Mouse (Mus musculus) embryonic facial prominence, embryonic 10.5 days (tissue): Measurements from ENCODE around the gene Avp. TPM values are rescaled to one million over a fixed set of nuclear protein-coding genes. Genes with fewer than 3 reads are reported as not detected.

Experiments used
- DNase-seq: peaks from one replicate; pipeline ENCODE4 v3.0.0-alpha.2; 2017; ENCODE audit warnings: low spot score
- H3K27ac ChIP-seq: fragments of 300-500 bp; sonication (generic); replicated peaks from 2 replicates; pipeline ENCODE4 v1.5.1; 2016; ENCODE audit warnings: mild to moderate bottlenecking
- H3K27me3 ChIP-seq: fragments of 300-500 bp; sonication (generic); replicated peaks from 2 replicates; pipeline ENCODE4 v1.6.1; 2016; ENCODE audit warnings: low read depth, mild to moderate bottlenecking; ENCODE audit not compliant: poor library complexity, severe bottlenecking
- H3K36me3 ChIP-seq: fragments of 300-500 bp; sonication (generic); replicated peaks from 2 replicates; pipeline ENCODE4 v1.6.1; 2016; ENCODE audit warnings: mild to moderate bottlenecking, moderate library complexity
- H3K4me1 ChIP-seq: fragments of 300-500 bp; sonication (generic); 2 replicates; pipeline ENCODE4 v1.6.1; 2016
- H3K4me3 ChIP-seq: fragments of 300-500 bp; sonication (generic); 2 replicates; pipeline ENCODE4 v1.5.1; 2016; ENCODE audit warnings: mild to moderate bottlenecking, moderate library complexity
- H3K9me3 ChIP-seq: fragments of 300-500 bp; sonication (generic); 2 replicates; pipeline ENCODE4 v1.6.1; 2016; ENCODE audit warnings: mild to moderate bottlenecking
- WGBS: fragments of 180-500 bp; shearing (Covaris S2); methylation state at CpG from one replicate; pipeline ENCODE4 v1.1.7; 2016; 5-methylcytosine and 5-hydroxymethylcytosine counted together
- polyA plus RNA-seq: library from polyadenylated mRNA; unstranded; fragments of >200 nt; fragmentation: Nextera tagmentation; extraction: Ambion mirVana; gene quantifications from 2 replicates; pipeline ENCODE4 v1.2.1, GENCODE M21; 2016

The Avp gene
- polyA plus RNA-seq = not detected in 2 replicates

DNA sequence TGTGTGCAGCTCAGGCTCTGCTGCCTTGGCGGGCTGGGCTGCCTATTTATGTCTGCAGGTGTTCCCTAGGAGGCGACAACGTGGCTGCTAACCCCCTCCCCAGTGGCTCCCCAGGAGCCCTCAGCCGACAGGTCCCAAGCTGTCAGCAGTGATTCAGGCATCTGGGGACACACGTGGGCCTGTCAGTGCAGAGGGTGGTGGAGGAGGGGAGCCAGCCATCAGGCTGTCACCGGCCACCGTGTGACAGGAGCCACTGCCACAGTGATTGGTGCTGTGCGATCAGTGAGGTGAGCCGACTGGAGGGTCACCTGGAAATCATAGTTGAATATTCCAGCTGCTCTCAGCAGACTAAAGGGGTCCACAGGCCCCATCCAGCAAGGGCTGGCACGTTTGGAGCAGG lies at the start of gene Avp:
Gene Avp, minus strand, starts transcription at position 3 of the 400 bp plus-strand sequence.
- no peak for DNase-seq
- Histone ChIP-seq H3K27ac (no peak within 1 kb of the TSS), H3K4me1 (peaks cover 16% of the 10 kb centered on the region), H3K9me3 (no peaks in the 10 kb centered on the region), H3K4me3 (no peak within 1 kb of the TSS), H3K27me3 (peaks cover 78% of the 10 kb centered on the region), H3K36me3 (no peaks in the 10 kb centered on the region)
- WGBS = 38% methylated on average over 10 of the region's 10 CpGs

DNA sequence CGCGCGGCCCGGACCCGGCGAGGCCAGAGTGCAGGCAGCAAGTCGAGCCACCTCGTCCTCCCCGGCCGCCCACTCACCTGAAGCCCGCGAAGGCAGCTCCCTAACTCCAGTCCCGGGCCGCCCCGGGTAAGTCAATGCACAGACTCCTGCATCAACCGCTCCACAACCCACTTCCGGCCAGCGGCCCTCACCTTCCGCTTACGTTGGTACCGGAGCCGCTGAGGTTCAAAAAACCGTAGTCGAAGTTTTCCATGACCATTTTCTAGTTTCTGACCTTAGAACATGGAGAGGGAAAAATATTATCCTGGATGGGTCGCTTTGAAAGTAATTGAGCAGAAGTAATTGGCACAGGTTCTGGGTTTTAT lies 47.5 kb upstream of the Avp start, which contains the start of the genes Fastkd5 and Ubox5:
Gene Fastkd5, minus strand, starts transcription at position 189 of the 365 bp plus-strand sequence.
Gene Ubox5, minus strand, starts transcription at position 200 of the 365 bp plus-strand sequence.
- DNase-seq = peak; percentile 89
- Histone ChIP-seq H3K4me3 (peak within 1 kb of the TSS; percentile 100), H3K36me3 (peaks cover 34% of the 10 kb centered on the region), H3K9me3 (no peaks in the 10 kb centered on the region), H3K27me3 (peaks cover 19% of the 10 kb centered on the region), H3K4me1 (peaks cover 37% of the 10 kb centered on the region), H3K27ac (peak within 1 kb of the TSS; percentile 92)
- under 1% methylated on average over 25 of the region's 25 CpGs for WGBS

DNA sequence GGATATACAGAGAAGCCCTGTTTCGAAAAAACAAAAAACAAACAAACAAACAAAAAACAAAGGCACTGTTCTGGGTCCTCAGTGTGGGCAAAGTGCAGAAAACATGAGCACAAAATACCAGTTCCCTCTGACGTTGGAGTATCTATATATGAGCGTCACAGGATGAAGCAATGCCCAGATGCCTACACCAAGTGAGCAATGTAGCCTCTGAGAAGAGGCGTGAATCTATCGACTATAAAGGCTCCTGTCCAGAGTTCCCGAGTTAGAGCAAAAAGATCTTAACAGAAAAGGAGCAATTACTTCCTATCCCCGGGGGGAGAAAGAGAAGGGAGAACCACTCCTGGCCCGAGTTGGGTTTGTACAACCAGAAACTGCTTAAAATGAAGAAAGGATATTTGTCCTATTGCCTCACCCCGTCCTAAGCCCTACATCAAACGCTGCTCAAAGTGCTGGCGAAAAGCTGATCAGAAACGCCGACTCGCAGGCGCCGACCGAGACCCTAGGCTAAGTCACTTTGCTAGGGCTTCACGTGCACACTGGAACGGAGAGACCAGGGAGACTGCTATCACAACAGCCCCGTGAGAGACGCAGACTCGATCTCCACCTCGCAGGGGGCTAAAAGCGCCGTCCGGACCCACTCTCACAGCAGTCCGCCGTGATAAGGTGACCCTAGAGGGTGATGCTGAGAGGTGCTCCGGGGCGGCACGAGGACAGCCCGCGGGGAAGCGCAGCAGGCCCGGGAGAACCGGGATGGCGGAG lies 46.9 kb upstream of the Avp start:
- Histone ChIP-seq H3K27ac (peak overlapping the region; percentile 92), H3K4me1 (peaks cover 32% of the 10 kb centered on the region), H3K9me3 (no peaks in the 10 kb centered on the region), H3K36me3 (peaks cover 40% of the 10 kb centered on the region), H3K4me3 (peak overlapping the region; percentile 100), H3K27me3 (peaks cover 13% of the 10 kb centered on the region)
- WGBS = 2% methylated on average over 37 of the region's 37 CpGs
- DNase-seq = no peak

DNA sequence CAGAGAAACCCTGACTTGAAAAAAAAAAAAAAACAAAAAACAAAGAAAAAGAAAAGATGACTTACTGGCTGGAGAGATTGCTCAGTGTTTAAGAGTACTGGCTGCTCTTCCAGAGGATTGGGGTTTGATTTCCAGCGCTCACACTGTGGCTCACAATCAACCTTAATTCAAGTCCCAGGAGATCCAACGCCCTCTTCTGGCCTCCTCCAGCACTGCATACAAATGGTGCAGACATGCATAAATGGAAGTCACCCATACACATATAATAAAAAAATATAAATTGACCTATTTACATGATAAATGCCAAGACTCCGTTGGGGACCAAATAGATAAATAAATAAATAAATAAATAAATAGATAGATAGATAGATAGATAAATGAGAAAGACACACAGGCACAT lies 46.1 kb upstream of the Avp start:
- H3K27ac ChIP-seq = no peak overlapping the region
- peaks cover 5% of the 10 kb centered on the region for H3K27me3 ChIP-seq
- H3K9me3 ChIP-seq = no peaks in the 10 kb centered on the region
- peaks cover 48% of the 10 kb centered on the region for H3K36me3 ChIP-seq
- DNase-seq = no peak
- H3K4me3 ChIP-seq = peak overlapping the region; percentile 100
- WGBS = 62% methylated on average over 3 of the region's 3 CpGs
- H3K4me1 ChIP-seq = peaks cover 23% of the 10 kb centered on the region

DNA sequence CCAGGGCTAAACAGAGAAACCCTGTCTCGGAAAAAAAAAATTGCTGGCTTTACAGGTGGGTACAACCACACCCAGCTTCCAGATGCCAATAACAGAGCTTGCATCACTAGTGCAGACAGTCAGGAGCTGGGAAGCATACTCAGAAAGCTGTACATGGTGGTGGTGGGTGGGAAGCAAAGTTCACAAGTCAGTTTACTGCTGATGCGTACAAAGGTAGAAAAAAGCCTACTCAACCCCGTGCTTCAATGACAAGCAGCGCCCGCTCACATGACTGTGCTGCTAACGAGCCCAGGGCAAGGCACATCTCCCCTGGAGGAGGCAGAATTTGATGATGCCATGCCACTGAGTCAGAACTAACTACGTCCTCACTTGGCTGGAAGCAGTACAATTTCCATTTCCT lies 36.6 kb upstream of the Avp start:
- H3K36me3 ChIP-seq = peaks cover 92% of the 10 kb centered on the region
- no peaks in the 10 kb centered on the region for H3K27me3 ChIP-seq
- no peaks in the 10 kb centered on the region for H3K4me1 ChIP-seq
- DNase-seq = no peak
- 93% methylated on average over 7 of the region's 7 CpGs for WGBS
- H3K9me3 ChIP-seq = no peaks in the 10 kb centered on the region
- no peak overlapping the region for H3K4me3 ChIP-seq
- H3K27ac ChIP-seq = no peak overlapping the region

DNA sequence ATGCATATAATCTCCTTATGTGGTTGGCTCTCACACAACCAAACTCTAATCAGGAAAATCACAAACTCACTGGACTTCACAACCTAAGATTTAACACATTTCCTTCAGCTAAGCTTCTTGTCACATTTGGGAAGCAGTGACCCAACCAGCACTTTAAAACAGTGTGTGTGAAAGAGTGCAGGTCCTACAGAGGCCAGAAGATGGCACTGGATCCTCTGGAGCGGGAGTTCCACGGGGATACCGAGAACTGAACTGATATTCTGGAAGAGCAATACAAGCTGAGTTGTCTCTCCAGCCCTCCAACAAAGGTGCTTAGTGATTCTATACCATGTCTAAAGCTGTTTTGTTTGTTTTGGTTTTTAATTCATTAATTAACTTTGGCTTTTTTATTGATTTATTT lies 30.7 kb upstream of the Avp start:
- H3K27ac ChIP-seq = no peak overlapping the region
- H3K9me3 ChIP-seq = no peaks in the 10 kb centered on the region
- H3K36me3 ChIP-seq = peaks cover 72% of the 10 kb centered on the region
- H3K27me3 ChIP-seq = no peaks in the 10 kb centered on the region
- no peak overlapping the region for H3K4me3 ChIP-seq
- DNase-seq = no peak
- H3K4me1 ChIP-seq = no peaks in the 10 kb centered on the region
- WGBS = 65% methylated on average over 3 of the region's 3 CpGs

DNA sequence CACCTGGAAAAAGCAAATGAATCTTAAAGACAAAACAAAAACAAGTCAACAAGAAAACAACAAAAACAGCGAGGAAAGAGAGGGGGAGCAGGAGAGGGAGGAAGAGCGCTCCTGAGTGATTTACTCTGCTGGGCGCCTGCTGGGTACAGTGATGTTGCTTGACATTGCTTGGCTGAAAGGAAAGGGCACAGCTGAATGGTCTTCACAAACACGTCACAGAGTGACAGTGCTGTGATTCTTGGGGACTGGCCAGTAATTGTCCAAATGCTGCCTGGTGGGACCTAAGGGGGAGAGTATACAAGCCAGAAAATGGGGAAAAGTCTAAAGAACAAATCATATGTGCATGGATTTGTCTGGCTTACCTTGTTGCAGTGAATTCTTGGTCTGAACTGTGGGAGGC lies 19.8 kb upstream of the Avp start:
- no peak overlapping the region for H3K27ac ChIP-seq
- H3K27me3 ChIP-seq = no peaks in the 10 kb centered on the region
- H3K36me3 ChIP-seq = peaks cover 75% of the 10 kb centered on the region
- no peaks in the 10 kb centered on the region for H3K9me3 ChIP-seq
- H3K4me1 ChIP-seq = no peaks in the 10 kb centered on the region
- WGBS = 89% methylated on average over 4 of the region's 4 CpGs
- DNase-seq = no peak
- no peak overlapping the region for H3K4me3 ChIP-seq

DNA sequence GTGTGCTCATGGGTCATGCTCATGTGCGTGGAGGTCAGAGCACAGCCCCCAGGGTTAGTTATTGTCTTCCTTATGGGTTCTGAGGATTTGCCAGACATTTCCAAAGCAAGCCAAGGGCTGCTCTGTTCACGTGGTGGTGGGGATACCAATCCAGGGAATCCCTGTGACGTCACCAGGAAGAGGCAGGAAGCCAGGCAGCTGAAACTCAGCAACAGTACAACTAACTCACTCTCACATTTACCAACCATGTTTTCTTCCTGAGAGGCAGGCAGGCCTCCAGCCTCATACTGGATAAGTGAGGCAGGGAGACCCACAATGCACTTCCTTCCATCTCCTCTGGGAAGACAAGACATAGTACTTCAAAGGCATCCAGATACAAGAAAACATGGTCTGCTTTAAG lies 16.0 kb upstream of the Avp start:
- Histone ChIP-seq H3K36me3 (peaks cover 92% of the 10 kb centered on the region), H3K4me3 (no peak overlapping the region), H3K4me1 (no peaks in the 10 kb centered on the region), H3K9me3 (no peaks in the 10 kb centered on the region), H3K27ac (no peak overlapping the region), H3K27me3 (no peaks in the 10 kb centered on the region)
- WGBS = 78% methylated on average over 3 of the region's 3 CpGs
- DNase-seq = no peak

DNA sequence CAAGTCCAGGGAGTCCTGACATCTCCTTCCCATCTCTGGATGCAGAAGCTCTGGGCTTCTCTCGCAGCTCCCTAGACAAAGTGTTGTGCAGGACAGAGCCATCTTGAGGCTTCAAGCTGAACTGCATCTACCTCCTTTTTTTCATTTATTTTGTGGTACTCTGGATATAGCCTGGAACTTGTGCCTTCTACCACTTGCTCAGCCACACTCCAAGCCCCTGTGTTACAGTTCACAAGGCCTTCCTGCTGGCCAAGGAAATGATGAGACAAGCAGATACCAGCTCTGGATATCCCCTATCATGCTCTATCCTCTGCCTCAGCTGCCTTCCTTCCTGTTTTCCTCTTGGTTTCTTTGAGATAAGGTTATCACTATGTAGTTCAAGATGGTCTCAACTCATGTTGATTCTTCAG lies 15.3 kb upstream of the Avp start:
- Histone ChIP-seq H3K4me1 (no peaks in the 10 kb centered on the region), H3K27ac (no peak overlapping the region), H3K9me3 (no peaks in the 10 kb centered on the region), H3K27me3 (no peaks in the 10 kb centered on the region), H3K36me3 (peaks cover 92% of the 10 kb centered on the region), H3K4me3 (no peak overlapping the region)
- WGBS = 34% methylated on average over 1 of the region's 1 CpGs
- no peak for DNase-seq

DNA sequence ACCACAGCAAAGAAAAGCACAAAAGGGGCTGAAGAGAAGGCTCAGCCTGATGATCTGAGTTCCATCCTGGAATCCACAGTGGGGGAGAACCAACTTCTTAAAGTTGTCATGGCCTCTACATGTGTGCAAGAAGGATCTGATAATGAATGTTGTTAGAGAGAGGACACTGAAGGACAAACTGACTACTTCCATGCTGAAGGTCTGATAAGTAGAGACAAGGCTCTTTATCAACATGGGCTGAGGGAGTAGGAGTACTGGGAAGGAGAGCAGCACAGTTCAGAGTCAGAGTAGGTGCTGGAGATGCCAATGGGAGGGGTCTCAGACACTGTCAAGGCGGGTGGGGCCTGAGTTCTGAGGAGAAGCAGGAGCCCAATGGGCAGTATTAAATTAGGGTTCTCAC lies 13.2 kb upstream of the Avp start:
- H3K27me3 ChIP-seq = no peaks in the 10 kb centered on the region
- no peak overlapping the region for H3K27ac ChIP-seq
- no peak overlapping the region for H3K4me3 ChIP-seq
- no peaks in the 10 kb centered on the region for H3K9me3 ChIP-seq
- H3K36me3 ChIP-seq = peaks cover 96% of the 10 kb centered on the region
- DNase-seq = no peak
- no peaks in the 10 kb centered on the region for H3K4me1 ChIP-seq
- WGBS = 78% methylated on average over 1 of the region's 1 CpGs

DNA sequence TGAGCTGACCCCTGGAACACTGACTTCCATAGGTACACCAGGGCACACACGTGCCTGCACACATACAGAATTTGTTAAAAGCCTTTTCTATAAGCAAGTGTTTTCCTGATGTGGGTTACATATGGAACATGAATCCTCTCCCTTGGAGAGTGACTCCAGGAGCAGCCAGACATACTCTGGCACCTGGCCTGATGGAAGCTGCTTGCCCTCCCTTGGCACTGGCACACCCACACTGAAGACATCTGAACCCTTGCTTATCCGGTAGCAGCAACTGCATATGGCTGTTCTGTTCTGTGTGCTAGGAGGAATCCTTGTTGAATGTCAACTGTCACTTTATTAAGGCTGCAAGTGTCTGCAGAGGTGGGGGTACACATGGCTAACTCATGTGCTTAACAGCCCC lies 8.7 kb upstream of the Avp start:
- no peak overlapping the region for H3K27ac ChIP-seq
- no peak for DNase-seq
- H3K4me1 ChIP-seq = no peaks in the 10 kb centered on the region; the same call in 1 of the 2 replicates
- H3K4me3 ChIP-seq = no peak overlapping the region
- WGBS = 90% methylated on average over 2 of the region's 2 CpGs
- H3K36me3 ChIP-seq = peaks cover 61% of the 10 kb centered on the region
- H3K9me3 ChIP-seq = no peaks in the 10 kb centered on the region
- 0 out of 2 replicates have a peak, but pooled peaks cover under 1% of the 10 kb centered on the region for H3K27me3 ChIP-seq

DNA sequence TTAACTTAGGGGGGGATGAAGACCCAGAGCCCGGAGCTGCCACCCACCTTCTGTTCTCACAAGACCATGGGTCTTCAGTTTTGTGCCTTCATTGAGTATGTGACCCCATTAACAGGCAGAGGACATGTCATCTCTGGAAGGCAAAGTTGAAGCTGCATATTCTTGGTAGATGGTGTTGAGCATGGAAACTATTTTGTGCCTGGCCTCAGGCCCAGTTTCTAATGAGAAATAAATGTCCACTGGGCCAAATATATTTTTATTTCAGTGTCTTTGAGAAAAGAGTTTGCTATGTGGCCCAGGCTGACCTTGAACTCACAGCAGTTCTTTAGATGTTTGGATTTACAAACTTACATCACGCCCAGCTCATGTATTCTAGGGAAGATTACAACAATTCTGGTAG lies 7.4 kb upstream of the Avp start:
- Histone ChIP-seq H3K36me3 (peaks cover 49% of the 10 kb centered on the region), H3K9me3 (no peaks in the 10 kb centered on the region), H3K4me1 (no peaks in the 10 kb centered on the region; the same call in 1 of the 2 replicates), H3K4me3 (no peak overlapping the region), H3K27ac (no peak overlapping the region), H3K27me3 (peaks cover 7% of the 10 kb centered on the region; the same call in 1 of the 2 replicates)
- WGBS = 96% methylated on average over 2 of the region's 2 CpGs
- no peak for DNase-seq

DNA sequence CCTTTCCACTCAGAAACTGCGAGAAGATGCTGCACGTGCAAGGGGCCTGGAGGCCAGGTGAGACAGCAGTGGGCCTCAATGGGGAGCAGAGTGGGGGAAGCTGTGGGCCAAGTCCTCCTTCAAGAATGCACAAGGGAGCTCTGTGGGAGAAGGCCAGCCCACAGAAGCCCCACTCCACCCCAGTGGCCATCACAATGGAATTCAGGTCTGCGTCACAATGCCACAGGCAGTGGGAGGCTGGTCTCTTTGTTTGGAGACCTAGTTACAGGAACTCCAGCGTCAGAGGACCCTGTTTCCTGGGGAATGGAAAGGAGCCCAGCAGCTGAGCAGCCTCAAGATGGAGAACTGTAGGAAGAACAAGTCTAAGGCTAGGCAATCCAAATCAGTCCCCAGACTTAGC lies 6.8 kb upstream of the Avp start:
- Histone ChIP-seq H3K9me3 (no peaks in the 10 kb centered on the region), H3K36me3 (peaks cover 44% of the 10 kb centered on the region), H3K27me3 (peaks cover 12% of the 10 kb centered on the region; the same call in 1 of the 2 replicates), H3K4me1 (no peaks in the 10 kb centered on the region; the same call in 1 of the 2 replicates), H3K27ac (no peak overlapping the region), H3K4me3 (no peak overlapping the region)
- DNase-seq = no peak
- WGBS = 73% methylated on average over 4 of the region's 4 CpGs
